Mouse (Mus musculus): ENCODE measurements at regions not wholly inside any gene's neighbourhood (a gene's known extent, or its start where the extent isn't known, plus 50 kb on each side); places are given as distances from the start of the nearest gene placed in this dataset.

- DNase-seq, result no peak
These were observed 328.3 kb upstream of the Nox3 start for GRCm38 (mm10) chr17:4024384-4024783.

DNA sequence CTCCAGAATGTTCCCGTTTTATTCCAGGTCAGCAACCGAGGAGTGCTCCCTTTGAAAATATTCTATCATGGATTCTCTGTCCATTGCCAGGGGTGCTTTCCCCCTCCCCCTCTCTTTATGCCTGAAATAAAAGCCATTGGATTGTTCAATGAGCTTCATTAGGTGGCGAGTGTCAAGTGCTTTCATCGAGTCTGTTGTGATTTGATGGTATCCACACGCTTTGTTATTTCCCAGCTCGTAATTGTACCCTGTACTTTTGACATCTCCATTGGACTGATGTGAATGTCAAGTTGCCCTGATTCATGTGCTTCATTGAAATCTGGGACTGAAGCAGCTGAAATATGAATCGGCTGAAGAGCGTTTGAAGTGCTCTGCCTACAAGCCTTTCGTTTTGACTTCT is 333.1 kb upstream of the Nox3 start:
- DNase-seq, result no peak

DNA sequence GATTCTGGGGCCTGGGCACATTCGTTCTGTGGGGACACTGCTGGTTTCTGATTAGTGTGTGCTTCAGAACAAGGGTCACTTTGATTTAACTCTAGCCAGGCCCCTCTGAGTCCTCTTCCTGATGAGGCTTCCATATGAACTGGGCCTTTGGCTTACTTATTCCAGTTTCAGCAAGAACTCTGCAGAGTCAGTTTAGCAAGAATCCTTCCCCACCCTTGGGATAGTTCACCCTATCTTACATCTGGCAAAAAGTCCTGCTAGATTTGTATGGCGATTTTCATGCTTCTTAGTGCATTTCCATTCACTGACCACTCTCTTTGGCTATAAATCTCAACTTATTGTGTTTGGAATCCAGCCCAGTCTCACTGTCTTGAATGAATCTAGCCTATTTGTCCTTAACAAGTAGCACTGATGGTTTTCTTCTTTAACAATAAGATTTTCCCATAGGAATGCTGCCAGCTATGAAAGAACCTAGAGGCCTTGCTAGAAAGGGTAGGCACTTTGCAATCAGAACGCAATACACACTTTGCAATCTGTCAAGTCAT is 338.8 kb upstream of the Nox3 start:
- peak; percentile 10 for DNase-seq

DNA sequence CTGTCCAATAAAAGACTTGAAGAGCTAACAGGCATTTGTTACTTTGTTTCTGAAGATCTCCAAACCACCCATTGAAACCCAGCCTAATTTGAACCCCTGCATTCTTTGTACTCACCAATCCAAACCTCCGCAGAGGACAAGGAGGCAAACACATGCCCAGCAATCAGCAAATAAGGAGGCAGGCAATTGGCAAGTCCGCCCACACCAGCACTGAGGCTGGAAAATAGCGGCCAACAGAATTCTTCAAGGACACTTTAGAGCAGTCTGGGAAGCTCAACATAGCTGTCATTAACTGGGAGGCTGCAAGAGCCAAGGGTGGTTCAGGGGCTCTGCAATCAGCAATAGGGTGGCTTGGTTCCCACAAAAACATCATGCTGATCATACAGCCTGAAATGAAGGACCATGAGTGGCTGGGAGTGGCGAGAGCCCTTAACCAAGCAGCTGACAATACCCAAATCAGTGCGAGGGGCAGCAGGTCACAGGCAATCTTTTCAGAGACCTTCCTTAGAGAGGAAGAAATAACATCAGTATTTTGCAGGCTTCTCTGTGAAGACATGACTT is 344.1 kb upstream of the Nox3 start:
- DNase-seq, result peak; percentile 4

DNA sequence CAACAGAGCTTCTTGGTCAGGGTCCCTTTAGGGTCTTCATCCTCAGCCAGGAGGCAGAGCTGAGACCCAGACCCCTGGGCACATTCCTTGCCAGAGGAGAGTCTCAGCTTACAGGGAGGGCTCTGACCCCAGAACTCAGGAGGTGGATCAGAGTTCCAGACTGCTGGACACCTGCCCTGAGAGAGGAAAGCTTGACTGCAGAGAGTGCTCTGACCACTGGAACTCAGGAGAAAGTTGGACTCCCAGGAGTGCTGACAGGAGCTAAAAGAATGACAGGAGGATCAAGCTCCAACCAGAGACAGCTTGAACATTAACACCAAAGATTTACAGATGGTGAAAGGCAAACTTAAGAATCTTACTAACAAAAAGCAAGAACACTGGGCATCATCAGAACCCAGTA is 364.1 kb upstream of the Nox3 start:
- peak; percentile 76 for DNase-seq

DNA sequence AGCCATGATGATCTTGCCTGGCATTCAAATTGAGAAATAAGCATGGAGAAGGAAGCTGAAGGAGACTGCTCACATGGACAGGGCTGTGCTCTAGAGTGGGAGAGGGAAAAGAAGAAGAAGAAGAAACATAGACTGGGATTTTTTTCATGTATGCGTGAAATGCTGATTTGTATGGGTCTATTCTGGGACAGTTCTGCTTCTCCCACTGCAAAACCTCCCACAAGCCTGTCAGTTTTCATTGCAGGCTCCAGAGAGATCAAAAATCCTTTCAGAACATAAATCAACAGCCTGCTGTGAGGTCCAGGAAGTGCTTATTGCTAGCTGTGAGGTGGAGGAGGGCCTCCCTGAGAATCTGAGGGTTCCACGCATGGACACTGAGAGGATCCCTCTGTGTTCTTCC is 377.3 kb upstream of the Nox3 start:
- no peak for DNase-seq

- no peak for DNase-seq
These were observed 384.5 kb upstream of the Nox3 start for GRCm38 (mm10) chr17:4080564-4080963.

DNA sequence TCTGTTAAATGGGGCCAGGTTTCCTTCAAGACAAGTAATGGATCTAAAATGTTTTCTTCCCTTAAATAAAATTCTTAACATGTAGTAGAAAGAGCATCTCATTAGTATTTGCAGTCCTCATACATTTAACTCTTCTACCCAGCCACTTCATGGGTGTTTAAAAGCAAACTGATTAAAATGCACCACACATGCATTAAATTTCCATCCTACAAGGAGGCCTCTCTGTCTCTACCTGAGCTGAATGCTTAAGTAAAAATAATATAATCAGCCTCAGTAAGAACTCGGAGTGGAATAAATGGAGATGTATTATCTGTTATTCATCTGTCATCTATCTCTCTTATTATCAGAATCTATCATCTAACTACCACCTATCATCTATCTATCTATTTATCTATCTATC is 398.6 kb upstream of the Nox3 start:
- no peak for DNase-seq

- DNase-seq, result no peak
These were observed 407.3 kb upstream of the Nox3 start for GRCm38 (mm10) chr17:4103321-4103720.

DNA sequence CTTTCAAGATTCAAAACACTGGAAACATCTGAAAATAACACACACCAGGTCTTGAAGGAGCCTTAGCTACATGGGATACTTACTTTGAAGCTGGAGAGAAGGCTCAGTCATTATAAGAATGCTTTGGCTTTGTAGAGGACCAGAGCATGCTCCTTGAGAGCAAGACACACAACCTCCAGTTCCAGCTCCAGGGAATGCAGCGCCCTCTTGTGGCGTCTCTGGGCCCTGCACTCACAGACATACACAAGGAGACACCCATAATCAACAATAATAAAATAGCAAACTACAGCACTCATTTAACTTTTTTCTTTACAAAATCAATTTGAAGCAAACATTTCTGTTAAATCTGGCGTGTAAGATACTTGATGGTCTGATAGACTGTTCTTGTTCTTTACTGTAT is 413.2 kb upstream of the Nox3 start:
- DNase-seq, result peak; percentile 62

DNA sequence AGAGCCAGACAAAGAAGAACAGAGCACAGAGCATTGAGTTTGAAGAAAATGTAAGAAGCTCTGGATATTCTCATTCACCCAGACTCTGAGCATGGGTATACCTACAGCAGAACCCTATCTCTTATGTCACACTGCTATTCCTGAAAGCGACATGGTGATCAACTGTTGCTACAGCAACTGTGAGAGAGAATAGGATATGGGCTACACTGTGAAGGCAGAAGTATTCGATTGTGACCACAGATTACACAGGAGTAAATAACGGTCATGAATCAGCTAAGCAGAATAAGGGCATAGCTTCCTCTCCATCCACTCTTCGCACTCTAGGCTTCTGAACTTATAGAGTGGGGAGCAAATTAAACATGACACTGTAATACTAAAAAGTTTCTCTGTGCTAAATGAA is 417.0 kb upstream of the Nox3 start:
- DNase-seq, result no peak

DNA sequence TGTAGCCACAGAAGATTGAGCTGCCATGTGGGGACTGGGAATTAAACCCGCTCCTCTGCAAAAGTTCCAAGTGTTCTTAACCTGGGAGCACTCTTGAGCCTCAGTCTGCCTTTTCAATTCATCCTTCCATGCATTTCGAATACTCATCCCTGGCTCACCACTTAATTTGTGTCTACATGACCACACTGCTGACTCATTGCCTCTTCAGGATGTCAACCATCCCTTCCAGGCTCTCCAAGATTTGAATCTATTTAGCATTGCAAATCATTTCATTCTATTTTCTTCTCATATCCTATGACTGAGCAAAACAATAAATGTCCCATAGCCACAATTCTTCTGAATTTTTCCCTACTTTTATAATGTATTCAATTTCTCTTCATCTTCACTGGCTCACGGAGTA is 420.4 kb upstream of the Nox3 start:
- DNase-seq, result no peak

DNA sequence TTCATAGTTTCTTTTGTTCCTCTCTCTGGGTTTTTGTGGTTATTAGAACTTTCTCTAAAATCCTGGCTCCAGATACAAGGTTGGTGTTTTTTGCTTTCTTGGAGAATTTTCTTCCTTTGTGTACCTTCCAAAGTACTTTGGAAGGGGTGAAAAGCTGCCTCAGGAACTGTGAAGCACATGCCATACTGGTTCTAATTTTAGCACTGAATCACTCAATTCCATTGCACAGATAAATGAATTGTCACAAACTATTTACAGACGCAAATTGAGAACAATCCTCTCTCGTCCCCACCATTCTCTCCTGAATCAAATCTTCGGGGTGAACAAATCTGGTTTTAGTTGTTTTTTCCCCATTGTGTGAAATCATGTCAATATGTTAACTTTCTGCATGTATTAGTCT is 437.6 kb upstream of the Nox3 start:
- DNase-seq, result no peak

DNA sequence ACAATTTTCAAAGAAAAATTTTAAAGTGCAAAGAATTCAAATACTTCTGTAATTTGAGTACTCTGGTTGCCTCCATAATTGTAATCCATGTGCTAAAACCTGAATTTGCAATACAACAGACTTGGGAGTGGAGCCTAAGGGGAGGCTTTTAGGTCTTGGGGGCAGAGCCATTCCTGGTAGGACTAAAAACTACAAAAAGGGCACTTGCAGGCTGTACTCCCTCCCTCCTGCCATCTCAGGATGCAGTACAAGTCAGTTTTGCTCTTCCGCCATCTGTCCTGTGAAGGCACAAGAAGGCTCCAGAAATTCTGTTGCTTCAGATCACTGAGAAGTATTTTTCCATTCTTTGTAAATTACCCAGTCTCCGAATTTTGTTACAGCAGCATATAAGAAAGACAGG is 467.4 kb upstream of the Nox3 start:
- DNase-seq, result no peak

- peak; percentile 60 for DNase-seq
These were observed 477.9 kb upstream of the Nox3 start for GRCm38 (mm10) chr17:4173951-4174361.

DNA sequence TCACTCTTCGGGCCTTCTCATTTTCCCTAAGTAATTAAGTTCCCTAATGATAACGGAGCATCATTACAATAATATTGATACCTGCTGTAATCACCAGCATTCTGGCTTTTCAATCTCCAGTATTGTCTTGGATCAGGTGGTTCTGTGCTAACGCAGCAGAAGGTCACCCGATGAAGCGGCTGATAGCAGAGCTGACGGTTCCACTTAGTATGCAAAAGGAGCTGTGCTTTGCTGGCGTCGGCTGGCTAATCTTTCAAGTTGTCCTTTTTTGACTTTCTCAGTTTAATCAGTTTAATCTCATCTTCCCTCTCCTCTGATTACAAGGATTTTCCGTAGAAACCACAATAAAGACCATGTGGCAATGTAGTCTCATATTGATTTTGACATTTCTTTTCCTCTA is 478.9 kb upstream of the Nox3 start:
- no peak for DNase-seq

DNA sequence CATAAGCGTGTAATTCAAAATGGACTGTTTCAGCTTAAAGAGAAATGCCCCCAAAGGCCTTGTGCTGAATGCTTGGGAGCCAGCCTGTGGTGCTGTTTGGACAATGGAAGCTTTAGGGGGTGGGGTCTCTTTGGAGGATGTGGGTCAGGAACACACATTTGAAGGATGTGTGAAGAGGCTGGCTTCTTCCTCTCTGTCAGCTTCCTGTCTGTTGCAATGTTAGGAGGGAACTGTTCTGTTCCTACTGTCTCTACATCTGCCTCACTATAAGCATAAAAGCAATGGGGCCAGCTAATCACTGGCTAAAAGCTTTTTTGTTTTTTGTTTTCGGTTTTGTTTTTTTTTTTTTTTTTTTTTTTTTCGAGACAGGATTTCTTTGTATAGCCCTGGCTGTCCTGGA is 480.5 kb upstream of the Nox3 start:
- DNase-seq, result no peak

GRCm38 (mm10) chr17:4177485-4178150 is 481.6 kb upstream of the Nox3 start:
- DNase-seq, result peak; percentile 53

- DNase-seq, result no peak
These were observed 483.2 kb upstream of the Nox3 start for GRCm38 (mm10) chr17:4179271-4179670.

DNA sequence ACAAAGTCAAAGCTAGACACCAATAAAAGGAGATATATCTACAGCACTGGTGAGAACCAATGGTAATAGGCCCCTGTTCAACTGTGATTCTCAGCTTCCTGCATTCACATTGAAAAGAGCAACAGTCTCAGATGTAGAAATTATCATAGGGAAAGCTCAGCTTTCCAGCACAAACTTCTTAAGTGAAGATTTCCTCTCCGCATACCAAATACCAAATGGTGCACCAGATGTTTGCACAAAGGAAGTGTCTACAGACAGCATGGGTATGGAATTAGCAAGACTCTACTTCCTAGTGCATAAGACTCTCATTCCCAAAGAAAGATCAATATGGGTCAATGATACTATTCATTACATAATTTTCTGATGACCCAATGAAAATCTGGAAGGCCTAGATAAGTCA is 486.0 kb upstream of the Nox3 start:
- DNase-seq, result no peak

GRCm38 (mm10) chr17:4186802-4187201 is 490.7 kb upstream of the Nox3 start:
- no peak for DNase-seq

- DNase-seq, result no peak
These were observed 491.5 kb upstream of the Nox3 start for GRCm38 (mm10) chr17:4187606-4188005.

- DNase-seq, result peak; percentile 56
These were observed 500.9 kb upstream of the Nox3 start for GRCm38 (mm10) chr17:4196793-4197448.

DNA sequence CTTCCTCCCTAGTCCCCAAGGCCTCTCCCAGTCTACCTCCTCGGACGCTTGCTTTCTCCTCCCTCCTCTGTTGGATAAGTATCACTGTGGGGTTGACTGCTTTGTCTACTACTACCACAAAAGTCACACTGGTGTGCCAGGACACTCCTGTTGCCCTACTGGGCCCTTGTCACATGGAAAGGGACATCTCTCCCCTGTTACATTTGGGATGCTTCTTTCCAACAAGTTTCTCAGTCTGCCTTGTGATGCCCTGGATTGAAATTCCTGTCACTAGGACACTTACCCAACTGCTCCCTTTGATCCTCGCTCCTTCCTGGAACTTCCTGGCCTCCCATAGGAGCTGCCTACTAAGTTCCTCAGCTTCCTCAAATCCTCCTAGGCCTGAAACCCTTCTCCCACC is 501.9 kb upstream of the Nox3 start:
- DNase-seq, result no peak

Data from kidney, adult 9 months (tissue).